Mouse (Mus musculus): ENCODE results near the gene Ctnnbip1. TPM values are rescaled to one million over a fixed set of nuclear protein-coding genes. Genes with fewer than 3 reads are reported as not detected.
A peak's percentile ranks its signal among the peaks of the same experiment; 100 is the strongest.

The Ctnnbip1 gene
- polyA plus RNA-seq, 1 experiment, result 27.2 TPM

GRCm38 (mm10) chr4:149574391-149574821 lies 56.4 kb downstream of the Ctnnbip1 start:
- no peak overlapping the region for H3K4me3 ChIP-seq (ENCODE audit: low read depth, low read length)
- WGBS, result 84% methylated on average over 14 of the region's 14 CpGs
- no peaks in the 10 kb centered on the region for H3K36me3 ChIP-seq (ENCODE audit: control insufficient read depth, insufficient read depth, low read length)
- H3K27me3 ChIP-seq (ENCODE audit: control insufficient read depth, insufficient read depth, low read length), result no peaks in the 10 kb centered on the region
- H3K27ac ChIP-seq (ENCODE audit: insufficient read depth, low read depth, low read length), result no peak overlapping the region
- TF ChIP-seq POLR2A (IDR thresholded peaks at IDR 0.05; ENCODE audit: low read depth, low read length) (no peak), CTCF (IDR thresholded peaks at IDR 0.05; ENCODE audit: extremely low read depth, insufficient read length, insufficient replicate concordance, low read depth, low read length) (no peak)
- peaks cover 23% of the 10 kb centered on the region for H3K4me1 ChIP-seq (ENCODE audit: control insufficient read depth, insufficient read depth, insufficient read length, low read length)

GRCm38 (mm10) chr4:149576061-149576460 lies 58.0 kb downstream of the Ctnnbip1 start:
- H3K4me1 ChIP-seq (ENCODE audit: control insufficient read depth, insufficient read depth, insufficient read length, low read length), result peaks cover 11% of the 10 kb centered on the region
- no peaks in the 10 kb centered on the region for H3K27me3 ChIP-seq (ENCODE audit: control insufficient read depth, insufficient read depth, low read length)
- no peak for TF ChIP-seq POLR2A (IDR thresholded peaks at IDR 0.05; ENCODE audit: low read depth, low read length)
- no peak overlapping the region for H3K27ac ChIP-seq (ENCODE audit: insufficient read depth, low read depth, low read length)
- no peaks in the 10 kb centered on the region for H3K36me3 ChIP-seq (ENCODE audit: control insufficient read depth, insufficient read depth, low read length)
- H3K4me3 ChIP-seq (ENCODE audit: low read depth, low read length), result no peak overlapping the region
- 88% methylated on average over 9 of the region's 9 CpGs for WGBS

GRCm38 (mm10) chr4:149576993-149577548 lies 59.0 kb downstream of the Ctnnbip1 start:
- peaks cover 4% of the 10 kb centered on the region for H3K4me1 ChIP-seq (ENCODE audit: control insufficient read depth, insufficient read depth, insufficient read length, low read length)
- H3K36me3 ChIP-seq (ENCODE audit: control insufficient read depth, insufficient read depth, low read length), result no peaks in the 10 kb centered on the region
- no peak overlapping the region for H3K27ac ChIP-seq (ENCODE audit: insufficient read depth, low read depth, low read length)
- 71% methylated on average over 4 of the region's 4 CpGs for WGBS
- H3K4me3 ChIP-seq (ENCODE audit: low read depth, low read length), result no peak overlapping the region
- H3K27me3 ChIP-seq (ENCODE audit: control insufficient read depth, insufficient read depth, low read length), result no peaks in the 10 kb centered on the region
- no peak for TF ChIP-seq POLR2A (IDR thresholded peaks at IDR 0.05; ENCODE audit: low read depth, low read length)
- no peak for TF ChIP-seq CTCF (IDR thresholded peaks at IDR 0.05; ENCODE audit: extremely low read depth, insufficient read length, insufficient replicate concordance, low read depth, low read length)

GRCm38 (mm10) chr4:149578085-149578681 lies 60.1 kb downstream of the Ctnnbip1 start:
- no peak for TF ChIP-seq CTCF (IDR thresholded peaks at IDR 0.05; ENCODE audit: extremely low read depth, insufficient read length, insufficient replicate concordance, low read depth, low read length)
- TF ChIP-seq POLR2A (IDR thresholded peaks at IDR 0.05; ENCODE audit: low read depth, low read length), result no peak
- H3K4me3 ChIP-seq (ENCODE audit: low read depth, low read length), result no peak overlapping the region
- no peak overlapping the region for H3K27ac ChIP-seq (ENCODE audit: insufficient read depth, low read depth, low read length)
- WGBS, result 77% methylated on average over 13 of the region's 13 CpGs
- H3K4me1 ChIP-seq (ENCODE audit: control insufficient read depth, insufficient read depth, insufficient read length, low read length), result no peaks in the 10 kb centered on the region
- H3K27me3 ChIP-seq (ENCODE audit: control insufficient read depth, insufficient read depth, low read length), result no peaks in the 10 kb centered on the region
- no peaks in the 10 kb centered on the region for H3K36me3 ChIP-seq (ENCODE audit: control insufficient read depth, insufficient read depth, low read length)

GRCm38 (mm10) chr4:149578831-149579230 lies 60.8 kb downstream of the Ctnnbip1 start:
- Histone ChIP-seq H3K4me1 (ENCODE audit: control insufficient read depth, insufficient read depth, insufficient read length, low read length) (no peaks in the 10 kb centered on the region), H3K36me3 (ENCODE audit: control insufficient read depth, insufficient read depth, low read length) (no peaks in the 10 kb centered on the region), H3K4me3 (ENCODE audit: low read depth, low read length) (no peak overlapping the region), H3K27ac (ENCODE audit: insufficient read depth, low read depth, low read length) (no peak overlapping the region), H3K27me3 (ENCODE audit: control insufficient read depth, insufficient read depth, low read length) (no peaks in the 10 kb centered on the region)
- TF ChIP-seq POLR2A (IDR thresholded peaks at IDR 0.05; ENCODE audit: low read depth, low read length) (no peak), CTCF (IDR thresholded peaks at IDR 0.05; ENCODE audit: extremely low read depth, insufficient read length, insufficient replicate concordance, low read depth, low read length) (no peak)
- 66% methylated on average over 7 of the region's 7 CpGs for WGBS

- 54% methylated on average over 8 of the region's 8 CpGs for WGBS
- H3K4me1 ChIP-seq (ENCODE audit: control insufficient read depth, insufficient read depth, insufficient read length, low read length), result peaks cover 14% of the 10 kb centered on the region
- H3K4me3 ChIP-seq (ENCODE audit: low read depth, low read length), result no peak overlapping the region
- no peaks in the 10 kb centered on the region for H3K36me3 ChIP-seq (ENCODE audit: control insufficient read depth, insufficient read depth, low read length)
- H3K27ac ChIP-seq (ENCODE audit: insufficient read depth, low read depth, low read length), result no peak overlapping the region
- TF ChIP-seq CTCF (IDR thresholded peaks at IDR 0.05; ENCODE audit: extremely low read depth, insufficient read length, insufficient replicate concordance, low read depth, low read length), result no peak
- TF ChIP-seq POLR2A (IDR thresholded peaks at IDR 0.05; ENCODE audit: low read depth, low read length), result no peak
- H3K27me3 ChIP-seq (ENCODE audit: control insufficient read depth, insufficient read depth, low read length), result no peaks in the 10 kb centered on the region
Measured at GRCm38 (mm10) chr4:149585236-149585635, 67.2 kb downstream of the Ctnnbip1 start.

- 3% methylated on average over 85 of the region's 103 CpGs for WGBS
- Histone ChIP-seq H3K4me3 (ENCODE audit: low read depth, low read length) (peak within 1 kb of the TSS; percentile 91), H3K27ac (ENCODE audit: insufficient read depth, low read depth, low read length) (no peak within 1 kb of the TSS), H3K27me3 (ENCODE audit: control insufficient read depth, insufficient read depth, low read length) (no peaks in the 10 kb centered on the region), H3K36me3 (ENCODE audit: control insufficient read depth, insufficient read depth, low read length) (no peaks in the 10 kb centered on the region), H3K4me1 (ENCODE audit: control insufficient read depth, insufficient read depth, insufficient read length, low read length) (peaks cover 14% of the 10 kb centered on the region)
- TF ChIP-seq POLR2A (IDR thresholded peaks at IDR 0.05; ENCODE audit: low read depth, low read length), result no peak
- TF ChIP-seq CTCF (IDR thresholded peaks at IDR 0.05; ENCODE audit: extremely low read depth, insufficient read length, insufficient replicate concordance, low read depth, low read length), result no peak
Measured at GRCm38 (mm10) chr4:149586044-149586782, 68.2 kb downstream of the Ctnnbip1 start, which contains the start of gene Clstn1. Clstn1 (plus strand) TSS chr4:149586468.

Measured in small intestine, adult 2 months (tissue).